Mouse (Mus musculus): Measurements from ENCODE around the gene Tmem127. TPM values are rescaled to one million over a fixed set of nuclear protein-coding genes. Genes with fewer than 3 reads are reported as not detected.

Tmem127 gene
- total and polyA plus RNA-seq, 3 experiments = 24.8 to 45.6 (median 27.4) TPM

GRCm38 (mm10) chr2:127308660-127309059 lies 61.0 kb downstream of the Tmem127 start:
- no peaks in the 10 kb centered on the region for H3K36me3 ChIP-seq (ENCODE audit: control insufficient read depth, insufficient read depth, low read length)
- intact Hi-C loops (cut with DNase I) = loop anchor here (2.0 kb wide), 1 partner anchor 32 kb away; no protein-coding TSS in a partner anchor
- 93% methylated on average over 2 of the region's 2 CpGs for WGBS

GRCm38 (mm10) chr2:127310246-127310645 lies 62.5 kb downstream of the Tmem127 start:
- Histone ChIP-seq H3K9ac (ENCODE audit: low read depth, low read length) (no peak overlapping the region), H3K27me3 (ENCODE audit: control insufficient read depth, insufficient read depth, low read length) (no peaks in the 10 kb centered on the region), H3K4me1 (ENCODE audit: control insufficient read depth, insufficient read depth, low read length) (0 out of 2 replicates have a peak, but pooled peaks cover 1% of the 10 kb centered on the region), H3K4me3 (no peak overlapping the region), H3K27ac (no peak overlapping the region), H3K79me2 (replicated peaks; ENCODE audit: control insufficient read depth, insufficient read depth, low read length) (no peaks in the 10 kb centered on the region), H3K36me3 (ENCODE audit: control insufficient read depth, insufficient read depth, low read length) (no peaks in the 10 kb centered on the region)
- intact Hi-C loops (cut with DNase I) = no loop called here
- no peak for TF ChIP-seq POLR2A (IDR thresholded peaks at IDR 0.05; ENCODE audit: insufficient read depth, low read depth, low read length)
- TF ChIP-seq EP300 (IDR thresholded peaks at IDR 0.05; ENCODE audit: insufficient read depth, low read depth, low read length) = no peak
- no peak for TF ChIP-seq CTCF (IDR thresholded peaks at IDR 0.05)
- DNase-seq = no peak
- WGBS = 33% methylated on average over 2 of the region's 2 CpGs

More at GRCm38 (mm10) chr2:127308660-127309059, 61.0 kb downstream of the Tmem127 start:
- no peaks in the 10 kb centered on the region for H3K27me3 ChIP-seq (ENCODE audit: control insufficient read depth, insufficient read depth, low read length)
- no peak overlapping the region for H3K9ac ChIP-seq (ENCODE audit: low read depth, low read length)
- no peak for DNase-seq
- H3K4me3 ChIP-seq = no peak overlapping the region
- no peak overlapping the region for H3K27ac ChIP-seq
- TF ChIP-seq CTCF (IDR thresholded peaks at IDR 0.05) (peak; percentile 62), POLR2A (IDR thresholded peaks at IDR 0.05; ENCODE audit: insufficient read depth, low read depth, low read length) (no peak)
- H3K4me1 ChIP-seq (ENCODE audit: control insufficient read depth, insufficient read depth, low read length) = no peaks in the 10 kb centered on the region
- H3K79me2 ChIP-seq (replicated peaks; ENCODE audit: control insufficient read depth, insufficient read depth, low read length) = no peaks in the 10 kb centered on the region

- no peak overlapping the region for H3K4me3 ChIP-seq
- no peak for DNase-seq
- no peaks in the 10 kb centered on the region for H3K36me3 ChIP-seq (ENCODE audit: control insufficient read depth, insufficient read depth, low read length)
- no peak overlapping the region for H3K27ac ChIP-seq
- H3K27me3 ChIP-seq (ENCODE audit: control insufficient read depth, insufficient read depth, low read length) = no peaks in the 10 kb centered on the region
- no peaks in the 10 kb centered on the region for H3K79me2 ChIP-seq (replicated peaks; ENCODE audit: control insufficient read depth, insufficient read depth, low read length)
- H3K4me1 ChIP-seq (ENCODE audit: control insufficient read depth, insufficient read depth, low read length) = 0 out of 2 replicates have a peak, but pooled peaks cover 1% of the 10 kb centered on the region
- WGBS = 88% methylated on average over 7 of the region's 7 CpGs
- H3K9ac ChIP-seq (ENCODE audit: low read depth, low read length) = no peak overlapping the region
- intact Hi-C loops (cut with DNase I) = no loop called here
- TF ChIP-seq POLR2A (IDR thresholded peaks at IDR 0.05; ENCODE audit: insufficient read depth, low read depth, low read length) = no peak
- TF ChIP-seq CTCF (IDR thresholded peaks at IDR 0.05) = no peak
- no peak for TF ChIP-seq EP300 (IDR thresholded peaks at IDR 0.05; ENCODE audit: insufficient read depth, low read depth, low read length)
These were observed 63.0 kb downstream of the Tmem127 start for GRCm38 (mm10) chr2:127310685-127311084.

Other genes starting within 250 kb of the Tmem127 start
- 1 to 10 TPM; 5.6 to 6.2 TPM for gene Ap4e1, start 239.2 kb upstream of the Tmem127 start, total RNA-seq (2021)
- 1.9 and 3.6 TPM in 2 replicates for gene Ap4e1, start 239.2 kb upstream of the Tmem127 start, polyA plus RNA-seq (2012; rRNA removed)
- gene Blvra, start 177.2 kb upstream of the Tmem127 start, total RNA-seq (2021) = 10 to 100 TPM; 16.3 to 20.0 TPM
- gene Blvra, start 177.2 kb upstream of the Tmem127 start, polyA plus RNA-seq (2012; rRNA removed) = 9.0 and 15.9 TPM in 2 replicates
- gene Ncaph, start 114.0 kb upstream of the Tmem127 start, total RNA-seq (2021) = 1 to 10 TPM in 1 of 2 experiments, under 1 TPM in 1; 0.64 to 1.4 TPM
- 0.41 and 0.44 TPM in 2 replicates for gene Ncaph, start 114.0 kb upstream of the Tmem127 start, polyA plus RNA-seq (2012; rRNA removed)
- 10 to 100 TPM; 14.4 to 17.6 TPM for gene Itpripl1, start 104.5 kb upstream of the Tmem127 start, total RNA-seq (2021)
- 7.9 and 11.5 TPM in 2 replicates for gene Itpripl1, start 104.5 kb upstream of the Tmem127 start, polyA plus RNA-seq (2012; rRNA removed)
- under 1 TPM; 0.36 to 0.60 TPM for gene 1810024B03Rik, start 39.6 kb upstream of the Tmem127 start, total RNA-seq (2021)
- 0.94 TPM in 2 replicates for gene 1810024B03Rik, start 39.6 kb upstream of the Tmem127 start, polyA plus RNA-seq (2012; rRNA removed)
- gene Snrnp200, start 39.5 kb upstream of the Tmem127 start, total RNA-seq (2021) = 10 to 100 TPM; 59.3 to 69.5 TPM
- gene Snrnp200, start 39.5 kb upstream of the Tmem127 start, polyA plus RNA-seq (2012; rRNA removed) = 34.0 and 58.7 TPM in 2 replicates
- 10 to 100 TPM; 56.3 to 60.8 TPM for gene Ciao1, start 92 bp upstream of the Tmem127 start, total RNA-seq (2021)
- gene Ciao1, start 92 bp upstream of the Tmem127 start, polyA plus RNA-seq (2012; rRNA removed) = 59.1 and 74.2 TPM in 2 replicates
- 100 to 1,000 TPM; 150 to 165 TPM for gene Stard7, start 22.3 kb downstream of the Tmem127 start, total RNA-seq (2021)
- gene Stard7, start 22.3 kb downstream of the Tmem127 start, polyA plus RNA-seq (2012; rRNA removed) = 64.0 and 151 TPM in 2 replicates
- gene Dusp2, start 88.3 kb downstream of the Tmem127 start, total RNA-seq (2021) = under 1 TPM; 0.44 to 0.45 TPM
- 0.97 and 1.1 TPM in 2 replicates for gene Dusp2, start 88.3 kb downstream of the Tmem127 start, polyA plus RNA-seq (2012; rRNA removed)
- gene Astl, start 90.7 kb downstream of the Tmem127 start, total RNA-seq (2021) = not detected
- not detected in 2 replicates for gene Astl, start 90.7 kb downstream of the Tmem127 start, polyA plus RNA-seq (2012; rRNA removed)
- 1 to 10 TPM in 1 of 2 experiments, under 1 TPM in 1; 0.73 to 1.1 TPM for gene Adra2b, start 115.3 kb downstream of the Tmem127 start, total RNA-seq (2021)
- 1.0 and 1.6 TPM in 2 replicates for gene Adra2b, start 115.3 kb downstream of the Tmem127 start, polyA plus RNA-seq (2012; rRNA removed)
- gene Gpat2, start 177.3 kb downstream of the Tmem127 start, total RNA-seq (2021) = not detected
- gene Gpat2, start 177.3 kb downstream of the Tmem127 start, polyA plus RNA-seq (2012; rRNA removed) = 0.06 and 0.08 TPM in 2 replicates
- 10 to 100 TPM; 42.5 to 44.5 TPM for gene Fahd2a, start 196.7 kb downstream of the Tmem127 start, total RNA-seq (2021)
- 34.5 and 40.3 TPM in 2 replicates for gene Fahd2a, start 196.7 kb downstream of the Tmem127 start, polyA plus RNA-seq (2012; rRNA removed)

Measured in heart, adult 2 months (tissue).